Mouse (Mus musculus) C2C12 (cell line): ENCODE measurements around the gene Igfbp5. TPM values are rescaled to one million over a fixed set of nuclear protein-coding genes. Genes with fewer than 3 reads are reported as not detected.

ENCODE experiments used
- H3K27me3 ChIP-seq: one replicate; pipeline ENCODE4 v1.6.1; 2011; ENCODE audit not compliant: control insufficient read depth, insufficient read depth, insufficient read length
- H3K36me3 ChIP-seq: one replicate; pipeline ENCODE4 v1.6.1; 2011; ENCODE audit not compliant: control insufficient read depth, insufficient read depth
- H3K4me3 ChIP-seq: one replicate; pipeline ENCODE4 v1.5.1; 2011; ENCODE audit warnings: mild to moderate bottlenecking, control low read depth; ENCODE audit not compliant: poor library complexity, insufficient read depth, severe bottlenecking
- H3K79me2 ChIP-seq: one replicate; pipeline ENCODE4 v1.6.1; 2011; ENCODE audit not compliant: control insufficient read depth, insufficient read depth
- H3K79me3 ChIP-seq: one replicate; pipeline ENCODE4 v1.6.1; 2011; ENCODE audit warnings: low read depth, control low read depth
- H3ac ChIP-seq: one replicate; pipeline ENCODE3; 2011; ENCODE audit warnings: low read depth; ENCODE audit not compliant: control insufficient read depth, insufficient read length
- CEBPB ChIP-seq: IDR thresholded peaks from one replicate; pipeline ENCODE4 v1.6.1; 2011; ENCODE audit warnings: low read depth, mild to moderate bottlenecking, control low read depth, moderate library complexity
- CTCF ChIP-seq: IDR thresholded peaks from one replicate; pipeline ENCODE4 v1.5.1; 2011; ENCODE audit not compliant: control insufficient read depth, insufficient read depth, insufficient read length
- FOSL1 ChIP-seq: IDR thresholded peaks from one replicate; pipeline ENCODE4 v1.8.0; 2011; ENCODE audit warnings: mild to moderate bottlenecking, low read length; ENCODE audit not compliant: poor library complexity, insufficient read depth, severe bottlenecking
- MAX ChIP-seq: IDR thresholded peaks from one replicate; pipeline ENCODE4 v1.6.1; 2011; ENCODE audit warnings: mild to moderate bottlenecking, control low read depth
- MYOD1 ChIP-seq: IDR thresholded peaks from one replicate; pipeline ENCODE4 v1.6.1; 2011; ENCODE audit warnings: low read depth; ENCODE audit not compliant: control insufficient read depth, insufficient read length
- MYOG ChIP-seq: IDR thresholded peaks from one replicate; pipeline ENCODE4 v1.6.1; 2011; ENCODE audit not compliant: control insufficient read depth, insufficient read length; ENCODE audit errors: extremely low read depth
- USF1 ChIP-seq: IDR thresholded peaks from one replicate; pipeline ENCODE4 v1.6.1; 2011; ENCODE audit warnings: low read depth, mild to moderate bottlenecking, control low read depth, moderate library complexity
- polyA plus RNA-seq: library from polyadenylated mRNA; unstranded; fragments of >200 nt; fragmentation: generic; extraction: Trizol; gene quantifications from one replicate; pipeline ENCODE4 v1.2.1, GENCODE M21; 2012; ENCODE audit warnings: missing spikeins

The Igfbp5 gene
- polyA plus RNA-seq, 1 experiment = 62.8 TPM

DNA sequence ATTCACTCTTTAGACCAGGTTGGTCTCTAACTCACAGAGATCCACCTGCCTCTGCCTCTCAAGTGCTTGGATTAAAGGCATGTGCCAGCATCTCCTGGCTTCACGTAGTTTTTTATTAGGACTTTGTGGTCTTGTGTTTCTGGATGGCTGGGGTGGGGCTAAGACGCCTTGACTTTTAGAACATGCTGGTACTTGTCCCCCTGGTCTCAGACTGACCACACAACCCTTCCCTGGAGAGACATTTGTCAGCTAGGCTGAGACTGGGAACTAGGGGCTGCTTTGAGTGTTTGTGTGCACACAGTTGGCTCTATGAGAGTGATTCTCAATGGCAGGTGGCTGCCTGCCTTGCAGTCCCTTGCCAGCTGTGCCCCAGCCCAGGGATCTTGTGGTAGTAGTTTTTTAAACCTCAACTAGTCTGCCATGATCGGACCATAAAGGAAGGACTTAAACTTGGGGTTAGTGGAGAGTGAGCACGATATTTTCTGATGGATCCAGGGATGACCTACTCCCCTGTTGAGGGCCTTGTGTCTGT lies 26.8 kb downstream of the Igfbp5 start:
- H3K36me3 ChIP-seq = no peaks in the 10 kb centered on the region
- TF ChIP-seq MAX (no peak), MYOG (no peak), CEBPB (no peak), USF1 (no peak), FOSL1 (no peak), MYOD1 (no peak), CTCF (no peak)

GRCm38 (mm10) chr1:72844675-72845074 lies 30.0 kb downstream of the Igfbp5 start:
- H3K36me3 ChIP-seq = no peaks in the 10 kb centered on the region
- peaks cover 6% of the 10 kb centered on the region for H3K79me2 ChIP-seq
- no peak overlapping the region for H3ac ChIP-seq
- no peak for TF ChIP-seq CEBPB
- TF ChIP-seq MAX = no peak
- TF ChIP-seq MYOD1 = no peak
- no peak for TF ChIP-seq MYOG
- no peak for TF ChIP-seq CTCF
- TF ChIP-seq FOSL1 = no peak
- TF ChIP-seq USF1 = no peak
- no peaks in the 10 kb centered on the region for H3K27me3 ChIP-seq
- H3K79me3 ChIP-seq = peaks cover 3% of the 10 kb centered on the region
- H3K4me3 ChIP-seq = no peak overlapping the region

More for the DNA sequence above, 26.8 kb downstream of the Igfbp5 start:
- H3K27me3 ChIP-seq = no peaks in the 10 kb centered on the region
- H3K79me2 ChIP-seq = no peaks in the 10 kb centered on the region
- H3K79me3 ChIP-seq = no peaks in the 10 kb centered on the region
- H3K4me3 ChIP-seq = no peak overlapping the region
- H3ac ChIP-seq = no peak overlapping the region

GRCm38 (mm10) chr1:72842666-72843459 lies 31.8 kb downstream of the Igfbp5 start:
- Histone ChIP-seq H3ac (no peak overlapping the region), H3K79me2 (peaks cover 6% of the 10 kb centered on the region), H3K36me3 (no peaks in the 10 kb centered on the region), H3K79me3 (peaks cover 3% of the 10 kb centered on the region), H3K4me3 (no peak overlapping the region), H3K27me3 (no peaks in the 10 kb centered on the region)
- TF ChIP-seq USF1 (no peak), MYOD1 (no peak), CEBPB (no peak), FOSL1 (no peak), MYOG (no peak), MAX (no peak), CTCF (no peak)

- Histone ChIP-seq H3K27me3 (no peaks in the 10 kb centered on the region), H3K36me3 (no peaks in the 10 kb centered on the region), H3K79me3 (peaks cover 3% of the 10 kb centered on the region), H3K4me3 (no peak overlapping the region), H3ac (no peak overlapping the region), H3K79me2 (peaks cover 6% of the 10 kb centered on the region)
- TF ChIP-seq USF1 (no peak), CEBPB (no peak)
These were observed 34.9 kb downstream of the Igfbp5 start for GRCm38 (mm10) chr1:72839791-72840190.

- no peak overlapping the region for H3K4me3 ChIP-seq
- no peak overlapping the region for H3ac ChIP-seq
These were observed 35.3 kb downstream of the Igfbp5 start for GRCm38 (mm10) chr1:72839356-72839755.

GRCm38 (mm10) chr1:72833563-72833962 lies 41.1 kb downstream of the Igfbp5 start:
- Histone ChIP-seq H3K4me3 (no peak overlapping the region), H3ac (no peak overlapping the region), H3K79me2 (no peaks in the 10 kb centered on the region), H3K79me3 (peaks cover 5% of the 10 kb centered on the region), H3K36me3 (peaks cover 7% of the 10 kb centered on the region), H3K27me3 (no peaks in the 10 kb centered on the region)
- TF ChIP-seq MYOG = no peak
- no peak for TF ChIP-seq CTCF
- TF ChIP-seq MAX = no peak
- no peak for TF ChIP-seq USF1
- no peak for TF ChIP-seq CEBPB
- no peak for TF ChIP-seq MYOD1
- no peak for TF ChIP-seq FOSL1

More at GRCm38 (mm10) chr1:72839356-72839755, 35.3 kb downstream of the Igfbp5 start:
- H3K79me2 ChIP-seq = peaks cover 6% of the 10 kb centered on the region
- no peak for TF ChIP-seq MYOD1
- TF ChIP-seq MAX = no peak
- no peak for TF ChIP-seq USF1
- TF ChIP-seq FOSL1 = no peak
- no peaks in the 10 kb centered on the region for H3K36me3 ChIP-seq
- H3K79me3 ChIP-seq = peaks cover 3% of the 10 kb centered on the region
- no peaks in the 10 kb centered on the region for H3K27me3 ChIP-seq
